Mouse (Mus musculus) retina, postnatal 7 days (tissue): ENCODE data around the gene Tyro3.

Source experiments
- DNase-seq: peaks from one replicate; pipeline ENCODE4 v3.0.0-alpha.2; 2012; ENCODE audit warnings: low read depth, low spot score

The Tyro3 gene

GRCm38 (mm10) chr2:119855310-119855850, 57.8 kb downstream of the Tyro3 start:
- no peak for DNase-seq

GRCm38 (mm10) chr2:119857341-119857740, 59.8 kb downstream of the Tyro3 start:
- DNase-seq, result no peak

- no peak for DNase-seq
Observed at GRCm38 (mm10) chr2:119864484-119864883, 67.0 kb downstream of the Tyro3 start.
